Mouse (Mus musculus): ENCODE measurements around the gene Kif1b.

GRCm38 (mm10) chr4:149259391-149260094 lies 48.0 kb downstream of the Kif1b start:
- TF ChIP-seq CTCF (IDR thresholded peaks at IDR 0.05) (no peak), POLR2A (IDR thresholded peaks at IDR 0.05; ENCODE audit: insufficient read depth, low read depth, low read length) (no peak)
